ENCODE assay signal across 8 mouse cellular contexts in genomic region chr11:103016930-103017329, GRCm38 (mm10). TPM values are rescaled to one million over a fixed set of nuclear protein-coding genes. Genes with fewer than 3 reads are reported as not detected.
DNase-seq lines count a peak whose midpoint lies in the region; ATAC-seq and TF ChIP-seq lines count a peak whose summit lies in the region.

No protein-coding gene starts in this region.

- peak overlapping the region; percentile 95 for H3K4me3 ChIP-seq in E14TG2a.4 (replicated peaks; ENCODE audit: low read length)
- peak overlapping the region; percentile 84 for H3K4me3 ChIP-seq in forebrain, embryonic 13.5 days
- peak overlapping the region; percentile 79 for H3K4me3 ChIP-seq in neural tube, embryonic 15.5 days (replicated peaks)

- H3K4me2 ChIP-seq in forebrain, embryonic 13.5 days, result peak overlapping the region; percentile 74
- H3K4me2 ChIP-seq in neural tube, embryonic 15.5 days, result peak overlapping the region; percentile 64

- under 1% methylated on average over 36 of the region's 41 CpGs for WGBS in forebrain, embryonic 13.5 days
- 0% methylated on average over 31 of the region's 41 CpGs for WGBS in neural tube, embryonic 15.5 days

- DNase-seq in c-Kit-positive CD71-positive TER-119-positive erythroid progenitor cells, embryonic 14.5 days (ENCODE audit: low spot score), result peak; percentile 90
- DNase-seq in heart, postnatal 14 days, result peak; percentile 100
- peak; percentile 97 for DNase-seq in layer of hippocampus, adult 11-12 months (ENCODE audit: low spot score)
- DNase-seq in lung, adult 18-20 months, result peak; percentile 97 to 98
- peak; percentile 97 for DNase-seq in testis, postnatal 14 days (ENCODE audit: low spot score)

- H3K9ac ChIP-seq in forebrain, embryonic 13.5 days, result peak overlapping the region; percentile 92
- H3K9ac ChIP-seq in neural tube, embryonic 15.5 days (replicated peaks), result peak overlapping the region; percentile 81

- ATAC-seq in forebrain, embryonic 13.5 days, result peak; percentile 98
- peak; percentile 96 for ATAC-seq in neural tube, embryonic 15.5 days (ENCODE audit: low FRiP score)

- no peaks in the 10 kb centered on the region for H3K27me3 ChIP-seq in E14TG2a.4 (ENCODE audit: insufficient read depth, low read length)
- no peaks in the 10 kb centered on the region for H3K27me3 ChIP-seq in forebrain, embryonic 13.5 days
- H3K27me3 ChIP-seq in neural tube, embryonic 15.5 days (replicated peaks), result no peaks in the 10 kb centered on the region

- H3K4me1 ChIP-seq in E14TG2a.4 (replicated peaks; ENCODE audit: low read depth, low read length), result peaks cover 46% of the 10 kb centered on the region
- H3K4me1 ChIP-seq in forebrain, embryonic 13.5 days, result peaks cover 18% of the 10 kb centered on the region
- H3K4me1 ChIP-seq in neural tube, embryonic 15.5 days, result peaks cover 18% of the 10 kb centered on the region

- intact Hi-C loops in heart, postnatal 14 days (cut with DNase I), result no loop called here

- peaks cover 21% of the 10 kb centered on the region for H3K36me3 ChIP-seq in E14TG2a.4 (ENCODE audit: insufficient read depth, low read length)
- H3K36me3 ChIP-seq in forebrain, embryonic 13.5 days (ENCODE audit: poor library complexity, severe bottlenecking), result peaks cover 21% of the 10 kb centered on the region; the same call in 1 of the 2 replicates
- peaks cover 6% of the 10 kb centered on the region; the same call in 1 of the 2 replicates for H3K36me3 ChIP-seq in neural tube, embryonic 15.5 days

- no peak for TF ChIP-seq CTCF in E14TG2a.4 (conservative IDR thresholded peaks at IDR 0.05; ENCODE audit: low read length)

- no peaks in the 10 kb centered on the region for H3K9me3 ChIP-seq in E14TG2a.4 (ENCODE audit: low read length)
- no peaks in the 10 kb centered on the region for H3K9me3 ChIP-seq in forebrain, embryonic 13.5 days (replicated peaks)
- H3K9me3 ChIP-seq in neural tube, embryonic 15.5 days (replicated peaks), result no peaks in the 10 kb centered on the region

- H3K27ac ChIP-seq in forebrain, embryonic 13.5 days, result peak overlapping the region; percentile 94
- H3K27ac ChIP-seq in neural tube, embryonic 15.5 days (replicated peaks), result peak overlapping the region; percentile 94

RNA-seq across cellular contexts. Expression of gene Nmt1, which starts 11.1 kb away (rescaled TPM):
- 47.3 and 53.9 TPM in 2 replicates for polyA plus RNA-seq in forebrain, embryonic 13.5 days (2015; fragmentation: Nextera tagmentation; extraction: Ambion mirVana)
- total RNA-seq in heart, postnatal 14 days (2021), result 10 to 100 TPM; 61.0 to 62.1 TPM
- 33.8 and 39.3 TPM in 2 replicates for polyA plus RNA-seq in neural tube, embryonic 15.5 days (2015; fragmentation: Nextera tagmentation; extraction: Ambion mirVana)

RNA-seq across cellular contexts. Expression of gene Dcakd, which starts 11.2 kb away (rescaled TPM):
- polyA plus RNA-seq in forebrain, embryonic 13.5 days (2015; fragmentation: Nextera tagmentation; extraction: Ambion mirVana), result 182 and 195 TPM in 2 replicates
- 10 to 100 TPM; 68.5 to 71.1 TPM for total RNA-seq in heart, postnatal 14 days (2021)
- polyA plus RNA-seq in neural tube, embryonic 15.5 days (2015; fragmentation: Nextera tagmentation; extraction: Ambion mirVana), result 149 and 153 TPM in 2 replicates

Comparison
In these comparisons a context has a peak if more than half of its experiments do, and no peak if none do; other contexts are left out.
1. Peak in every context shown above with its lines: DNase-seq, ATAC-seq, H3K4me3 ChIP-seq and H3K27ac ChIP-seq.